Mouse (Mus musculus) splenic B cell, adult 2 months (primary cell): ENCODE results near the gene Gm20388.

ENCODE experiments used
- DNase-seq: peaks from one replicate; pipeline ENCODE4 v3.0.0-alpha.2; 2011; ENCODE audit warnings: low read depth, low spot score
- H3K27me3 ChIP-seq: 2 replicates; pipeline ENCODE4 v1.6.1; 2012; ENCODE audit warnings: mild to moderate bottlenecking, low read length, moderate library complexity, mixed read lengths; ENCODE audit not compliant: control insufficient read depth, poor library complexity, insufficient read depth, severe bottlenecking
- H3K36me3 ChIP-seq: 2 replicates; pipeline ENCODE4 v1.6.1; 2012; ENCODE audit warnings: mild to moderate bottlenecking, low read length, moderate library complexity, mixed read lengths; ENCODE audit not compliant: control insufficient read depth, poor library complexity, insufficient read depth, severe bottlenecking

Gene Gm20388

GRCm38 (mm10) chr8:120948050-120948595 lies 1037.5 kb downstream of the Gm20388 start:
- no peaks in the 10 kb centered on the region for H3K27me3 ChIP-seq
- no peak for DNase-seq
- no peaks in the 10 kb centered on the region for H3K36me3 ChIP-seq

GRCm38 (mm10) chr8:120948620-120949491 lies 1038.2 kb downstream of the Gm20388 start:
- DNase-seq: no peak
- Histone ChIP-seq H3K27me3 (no peaks in the 10 kb centered on the region), H3K36me3 (no peaks in the 10 kb centered on the region)

GRCm38 (mm10) chr8:120950674-120951218 lies 1040.1 kb downstream of the Gm20388 start:
- H3K36me3 ChIP-seq: no peaks in the 10 kb centered on the region
- H3K27me3 ChIP-seq: no peaks in the 10 kb centered on the region
- DNase-seq: no peak

GRCm38 (mm10) chr8:120959470-120959891 lies 1048.8 kb downstream of the Gm20388 start:
- DNase-seq: no peak
- Histone ChIP-seq H3K36me3 (no peaks in the 10 kb centered on the region), H3K27me3 (no peaks in the 10 kb centered on the region)

GRCm38 (mm10) chr8:120962606-120963380 lies 1052.2 kb downstream of the Gm20388 start:
- no peak for DNase-seq
- Histone ChIP-seq H3K36me3 (no peaks in the 10 kb centered on the region), H3K27me3 (no peaks in the 10 kb centered on the region)

- no peak for DNase-seq
- Histone ChIP-seq H3K27me3 (no peaks in the 10 kb centered on the region), H3K36me3 (no peaks in the 10 kb centered on the region)
Observed at GRCm38 (mm10) chr8:120966557-120966956, 1055.9 kb downstream of the Gm20388 start.

- Histone ChIP-seq H3K27me3 (no peaks in the 10 kb centered on the region), H3K36me3 (no peaks in the 10 kb centered on the region)
- no peak for DNase-seq
Observed at GRCm38 (mm10) chr8:120968308-120968707, 1057.7 kb downstream of the Gm20388 start.

GRCm38 (mm10) chr8:120970346-120970745 lies 1059.7 kb downstream of the Gm20388 start:
- H3K27me3 ChIP-seq: no peaks in the 10 kb centered on the region
- DNase-seq: peak; percentile 45
- H3K36me3 ChIP-seq: no peaks in the 10 kb centered on the region

GRCm38 (mm10) chr8:120971691-120972469 lies 1061.2 kb downstream of the Gm20388 start:
- no peaks in the 10 kb centered on the region for H3K36me3 ChIP-seq
- no peaks in the 10 kb centered on the region for H3K27me3 ChIP-seq
- no peak for DNase-seq

- Histone ChIP-seq H3K36me3 (no peaks in the 10 kb centered on the region), H3K27me3 (no peaks in the 10 kb centered on the region)
- DNase-seq: no peak
Observed at GRCm38 (mm10) chr8:120973046-120973445, 1062.4 kb downstream of the Gm20388 start.

- H3K27me3 ChIP-seq: no peaks in the 10 kb centered on the region
- H3K36me3 ChIP-seq: no peaks in the 10 kb centered on the region
- DNase-seq: no peak
Observed at GRCm38 (mm10) chr8:120977131-120977530, 1066.5 kb downstream of the Gm20388 start.

- no peak for DNase-seq
- H3K36me3 ChIP-seq: no peaks in the 10 kb centered on the region
Observed at GRCm38 (mm10) chr8:120979210-120979609, 1068.6 kb downstream of the Gm20388 start.

GRCm38 (mm10) chr8:120980948-120981347 lies 1070.3 kb downstream of the Gm20388 start:
- DNase-seq: no peak
- Histone ChIP-seq H3K36me3 (no peaks in the 10 kb centered on the region), H3K27me3 (no peaks in the 10 kb centered on the region)

More at GRCm38 (mm10) chr8:120979210-120979609, 1068.6 kb downstream of the Gm20388 start:
- H3K27me3 ChIP-seq: no peaks in the 10 kb centered on the region

GRCm38 (mm10) chr8:120984888-120985287 lies 1074.2 kb downstream of the Gm20388 start:
- no peak for DNase-seq
- H3K36me3 ChIP-seq: no peaks in the 10 kb centered on the region
- H3K27me3 ChIP-seq: no peaks in the 10 kb centered on the region
